Mouse (Mus musculus): ENCODE measurements around the gene Slc22a12. TPM values are rescaled to one million over a fixed set of nuclear protein-coding genes. Genes with fewer than 3 reads are reported as not detected.

Slc22a12 gene
- 0.40 TPM for polyA plus RNA-seq (2014; fragmentation: Illumina TruSeq; extraction: RNeasy Lipid Tissue Mini Kit (QIAGEN cat#74804); ENCODE audit: insufficient read depth, low read depth, low replicate concordance)

DNA sequence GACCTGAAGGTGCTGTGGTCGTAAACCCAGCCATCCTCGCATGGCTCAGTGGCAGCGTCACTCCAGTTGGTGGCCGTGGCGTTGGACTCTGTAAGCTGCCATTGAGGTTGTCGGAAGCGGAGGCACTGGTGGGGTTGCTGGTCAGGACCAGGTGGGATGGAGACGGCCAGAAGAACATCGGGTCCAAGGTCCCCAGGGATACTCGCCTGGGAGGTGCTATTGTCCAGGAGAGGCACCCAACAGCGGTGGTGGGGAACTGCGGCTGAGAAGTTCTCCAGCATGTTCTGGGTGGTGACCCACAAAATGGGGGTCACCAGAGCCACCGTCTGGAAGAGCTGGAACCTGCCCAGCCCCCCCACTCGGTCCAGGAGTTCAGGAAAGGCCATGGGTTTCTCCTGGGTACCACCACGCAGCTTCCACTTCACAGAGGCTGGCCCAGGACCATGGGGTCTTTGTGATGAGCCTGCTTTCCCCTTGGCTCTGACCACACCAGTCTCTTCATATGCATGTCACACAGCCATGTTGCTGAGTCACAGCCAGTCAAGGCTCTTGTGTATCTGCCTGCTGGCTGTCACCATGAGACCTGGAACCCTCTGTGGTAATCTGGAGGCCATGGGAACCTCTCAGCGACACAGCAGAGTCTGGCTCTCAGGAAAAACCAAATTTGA is at the start of gene Slc22a12:
Gene Slc22a12, minus strand, starts transcription at position 666 of the 668 bp plus-strand sequence.

Other genes with a start within 250 kb of the Slc22a12 start
- gene Cdc42bpg, start 236.6 kb downstream of the Slc22a12 start, polyA plus RNA-seq (2014; fragmentation: Illumina TruSeq; extraction: RNeasy Lipid Tissue Mini Kit (QIAGEN cat#74804); ENCODE audit: insufficient read depth, low read depth, low replicate concordance): 44.0 TPM
- gene Men1, start 208.1 kb downstream of the Slc22a12 start, polyA plus RNA-seq (2014; fragmentation: Illumina TruSeq; extraction: RNeasy Lipid Tissue Mini Kit (QIAGEN cat#74804); ENCODE audit: insufficient read depth, low read depth, low replicate concordance): 16.7 TPM
- gene Map4k2, start 201.9 kb downstream of the Slc22a12 start, polyA plus RNA-seq (2014; fragmentation: Illumina TruSeq; extraction: RNeasy Lipid Tissue Mini Kit (QIAGEN cat#74804); ENCODE audit: insufficient read depth, low read depth, low replicate concordance): 49.4 TPM
- gene Sf1, start 179.3 kb downstream of the Slc22a12 start, polyA plus RNA-seq (2014; fragmentation: Illumina TruSeq; extraction: RNeasy Lipid Tissue Mini Kit (QIAGEN cat#74804); ENCODE audit: insufficient read depth, low read depth, low replicate concordance): 58.0 TPM
- 19.5 TPM for gene Pygm, start 158.6 kb downstream of the Slc22a12 start, polyA plus RNA-seq (2014; fragmentation: Illumina TruSeq; extraction: RNeasy Lipid Tissue Mini Kit (QIAGEN cat#74804); ENCODE audit: insufficient read depth, low read depth, low replicate concordance)
- gene Rasgrp2, start 143.7 kb downstream of the Slc22a12 start, polyA plus RNA-seq (2014; fragmentation: Illumina TruSeq; extraction: RNeasy Lipid Tissue Mini Kit (QIAGEN cat#74804); ENCODE audit: insufficient read depth, low read depth, low replicate concordance): 83.3 TPM
- gene Nrxn2, start 124.3 kb downstream of the Slc22a12 start, polyA plus RNA-seq (2014; fragmentation: Illumina TruSeq; extraction: RNeasy Lipid Tissue Mini Kit (QIAGEN cat#74804); ENCODE audit: insufficient read depth, low read depth, low replicate concordance): 4.0 TPM

Measured in lung, adult 10 weeks (tissue).